Mouse (Mus musculus) erythroid progenitor cell, adult 5-6 weeks (primary cell): Measurements from ENCODE around the gene Prss22. TPM values are rescaled to one million over a fixed set of nuclear protein-coding genes. Genes with fewer than 3 reads are reported as not detected.

ENCODE experiments used
- ATAC-seq: replicated peaks from 2 replicates; pipeline ENCODE4 v1.8.0; 2016; ENCODE audit warnings: moderate number of reproducible peaks, mild to moderate bottlenecking, moderate TSS enrichment, inconsistent platforms; ENCODE audit not compliant: poor library complexity, low FRiP score, severe bottlenecking
- total RNA-seq, 2 experiments: library from RNA; stranded (forward) in 1 of 2; stranded (reverse) in 1 of 2; fragments of 150-400 nt in 1 of 2; fragments of 186-747, 209-891 nt in 1 of 2; gene quantifications; 2 replicates each; pipeline versions ENCODE4 v1.2.3 to v1.2.4; 2015 to 2017; ENCODE audit warnings: low replicate concordance in 2 of 2

Prss22 gene
- total RNA-seq, 2 experiments from 2014 or later, result not detected

DNA sequence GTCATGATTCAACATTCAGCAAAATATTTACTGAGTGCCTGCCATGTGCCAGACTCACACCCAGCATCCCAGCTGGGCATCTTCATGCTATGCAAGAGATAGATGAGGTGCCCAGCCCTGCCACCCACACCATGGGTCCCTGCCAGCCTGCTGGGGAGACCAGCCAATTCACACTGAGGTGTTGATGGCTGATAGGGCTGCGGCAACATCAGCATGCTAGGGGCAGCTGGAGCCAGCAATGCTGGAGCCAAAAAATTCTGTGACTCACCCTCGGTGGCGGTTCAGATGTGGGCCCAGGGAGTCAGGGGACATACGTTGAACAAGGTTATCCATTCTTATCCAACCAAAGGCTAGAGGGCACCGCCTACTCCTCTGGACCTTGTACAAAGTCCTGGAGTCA lies 2.5 kb upstream of the Prss22 start:
- ATAC-seq, result no peak

GRCm38 (mm10) chr17:23998383-23998782 lies 483 bp upstream of the Prss22 start:
- ATAC-seq, result no peak

- no peak for ATAC-seq
Observed at GRCm38 (mm10) chr17:23995421-23995820, 2.5 kb downstream of the Prss22 start.

- no peak for ATAC-seq
Observed at GRCm38 (mm10) chr17:23994667-23995066, 3.2 kb downstream of the Prss22 start.

GRCm38 (mm10) chr17:23993559-23994428 lies 4.1 kb downstream of the Prss22 start:
- peak; percentile 48 for ATAC-seq

- no peak for ATAC-seq
Observed at GRCm38 (mm10) chr17:23992789-23993553, 4.9 kb downstream of the Prss22 start.

DNA sequence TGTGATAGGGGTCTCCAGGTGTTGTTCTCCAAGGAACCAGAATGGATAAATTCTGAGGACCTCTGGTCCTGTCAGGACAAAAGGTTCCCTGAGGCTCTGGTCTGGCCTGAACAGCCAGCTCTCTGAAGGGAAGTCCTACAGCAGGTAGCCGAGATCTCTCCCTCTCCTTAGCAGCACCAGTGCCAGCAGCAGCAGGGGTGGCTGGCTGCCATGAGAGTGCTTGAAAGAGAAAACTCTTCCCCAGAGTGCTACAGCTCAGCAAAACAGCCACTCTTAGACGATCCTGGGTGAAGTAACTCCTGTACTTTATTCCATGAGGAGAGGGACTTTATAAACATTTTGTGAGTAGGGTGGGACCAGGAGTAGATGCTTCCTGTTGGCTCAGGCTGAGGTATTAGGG lies 8.1 kb downstream of the Prss22 start:
- no peak for ATAC-seq

- ATAC-seq, result no peak
Observed at GRCm38 (mm10) chr17:23984989-23985388, 12.9 kb downstream of the Prss22 start.

DNA sequence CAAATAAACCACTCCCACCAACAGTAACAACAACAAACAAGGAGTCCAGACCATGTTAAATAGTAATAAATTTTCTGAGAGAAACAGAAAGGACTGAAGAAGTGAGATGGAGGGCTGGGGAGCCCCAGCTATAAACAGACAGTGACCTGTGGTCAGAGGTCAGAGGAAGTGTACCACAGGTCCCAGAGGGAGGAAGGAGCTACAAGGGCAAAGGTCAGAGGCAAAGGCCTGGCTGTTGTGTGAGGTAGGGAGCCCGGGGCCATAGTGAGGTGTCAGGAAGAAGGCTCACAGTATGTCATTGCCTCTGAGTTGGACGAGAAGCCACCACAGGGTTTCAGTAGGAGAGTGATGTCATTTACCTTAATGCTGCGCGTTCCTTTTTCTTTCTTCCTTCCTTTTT lies 15.0 kb downstream of the Prss22 start:
- 0 out of 2 replicates have a peak, but pooled peaks have one; percentile 25 for ATAC-seq

DNA sequence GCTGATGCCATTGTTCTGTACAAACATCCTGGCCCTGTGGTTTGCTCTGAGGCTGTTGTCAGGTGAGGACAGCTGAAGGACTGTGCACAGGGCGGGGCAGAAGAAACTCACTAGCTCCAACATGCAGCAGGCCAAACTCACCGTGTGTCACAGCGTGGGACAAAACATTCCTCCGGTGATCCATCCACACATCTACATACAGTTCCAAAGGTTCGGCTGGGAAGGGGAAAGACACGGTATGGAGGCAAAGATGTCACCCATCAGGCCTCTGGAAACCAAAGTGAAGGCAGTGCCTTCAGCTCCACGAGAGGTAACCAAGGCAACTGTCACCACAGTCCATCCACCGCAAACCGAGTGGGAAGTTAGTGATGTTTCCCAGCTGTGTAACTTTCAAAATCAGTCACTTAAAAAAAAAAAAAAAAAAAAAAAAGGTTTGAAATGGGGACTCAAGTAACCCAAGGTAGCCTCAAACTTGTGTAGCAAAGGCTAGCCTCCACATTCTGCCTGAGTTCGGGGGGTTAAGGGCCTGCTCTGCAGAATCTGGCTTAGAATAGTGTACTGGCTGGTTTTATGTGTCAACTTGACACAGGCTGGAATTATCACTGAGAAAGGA lies 17.5 kb downstream of the Prss22 start, which contains the start of gene Prss30:
Prss30 (minus strand) TSS at position 270 of the 613 bp plus-strand sequence.
- no peak for ATAC-seq

GRCm38 (mm10) chr17:23979471-23979870 lies 18.4 kb downstream of the Prss22 start:
- no peak for ATAC-seq

- ATAC-seq, result no peak
Observed at GRCm38 (mm10) chr17:23976665-23977064, 21.2 kb downstream of the Prss22 start.

- ATAC-seq, result no peak
Observed at GRCm38 (mm10) chr17:23971315-23971714, 26.6 kb downstream of the Prss22 start.

GRCm38 (mm10) chr17:23969231-23969630 lies 28.7 kb downstream of the Prss22 start:
- ATAC-seq, result peak; percentile 72

- ATAC-seq, result no peak
Observed at GRCm38 (mm10) chr17:23968780-23969179, 29.1 kb downstream of the Prss22 start.

GRCm38 (mm10) chr17:23966658-23967401 lies 31.1 kb downstream of the Prss22 start:
- no peak for ATAC-seq

- no peak for ATAC-seq
Observed at GRCm38 (mm10) chr17:23965805-23966425, 32.0 kb downstream of the Prss22 start.

GRCm38 (mm10) chr17:23961573-23962122 lies 36.3 kb downstream of the Prss22 start:
- ATAC-seq, result no peak
